Mouse (Mus musculus): ENCODE measurements at regions not wholly inside any gene's neighbourhood (a gene's known extent, or its start where the extent isn't known, plus 50 kb on each side); places are given as distances from the start of the nearest gene placed in this dataset.

- no peak for DNase-seq
Observed at GRCm38 (mm10) chr15:68014605-68015305, 1514.0 kb upstream of the Lrrc6 start.

GRCm38 (mm10) chr15:68011162-68011561, 1510.5 kb upstream of the Lrrc6 start:
- DNase-seq: no peak

DNA sequence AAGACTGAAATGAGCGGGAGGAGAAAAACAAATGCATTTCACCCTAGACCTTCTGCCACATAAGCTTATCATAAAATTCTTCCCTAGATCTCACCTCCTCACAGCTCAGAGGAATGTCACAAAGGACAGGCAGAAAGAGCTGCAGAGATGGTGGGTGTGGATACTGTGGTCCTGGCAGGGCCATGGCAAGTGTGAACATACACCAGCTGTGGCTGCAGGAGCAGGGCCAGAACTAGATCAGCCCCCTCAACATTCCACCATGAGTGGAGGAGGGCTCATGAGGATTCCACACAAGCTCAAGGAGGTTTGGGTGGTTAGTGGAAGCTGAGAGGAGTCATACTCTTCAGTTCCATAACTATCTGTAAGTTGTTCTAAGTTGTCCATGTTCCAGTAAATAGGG, 1509.5 kb upstream of the Lrrc6 start:
- peak; percentile 9 for DNase-seq

DNA sequence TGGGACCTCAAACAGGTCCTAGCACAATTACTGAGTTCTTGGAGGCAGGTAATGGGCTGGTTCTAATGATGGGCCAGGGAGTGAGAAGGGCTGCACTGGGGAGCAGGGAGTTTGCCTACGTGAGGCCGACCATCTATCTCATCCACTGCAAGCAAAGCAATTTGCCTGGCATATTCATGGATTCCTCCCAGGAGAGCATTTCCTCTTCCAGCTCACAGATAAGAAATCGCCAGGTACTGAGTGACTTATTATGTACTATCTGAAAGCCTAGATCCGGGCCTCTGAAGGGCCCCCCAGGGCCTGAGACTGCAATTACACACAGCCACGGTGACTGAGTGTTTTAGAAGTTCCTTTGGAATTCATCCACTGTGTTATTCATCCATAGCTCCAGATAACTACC, 1504.1 kb upstream of the Lrrc6 start:
- DNase-seq: no peak

- DNase-seq: no peak
Observed at GRCm38 (mm10) chr15:67996532-67996931, 1495.8 kb upstream of the Lrrc6 start.

- no peak for DNase-seq
Observed at GRCm38 (mm10) chr15:67989428-67990272, 1488.9 kb upstream of the Lrrc6 start.

- no peak for DNase-seq
Observed at GRCm38 (mm10) chr15:67987941-67988340, 1487.2 kb upstream of the Lrrc6 start.

GRCm38 (mm10) chr15:67983253-67983652, 1482.5 kb upstream of the Lrrc6 start:
- no peak for DNase-seq

DNA sequence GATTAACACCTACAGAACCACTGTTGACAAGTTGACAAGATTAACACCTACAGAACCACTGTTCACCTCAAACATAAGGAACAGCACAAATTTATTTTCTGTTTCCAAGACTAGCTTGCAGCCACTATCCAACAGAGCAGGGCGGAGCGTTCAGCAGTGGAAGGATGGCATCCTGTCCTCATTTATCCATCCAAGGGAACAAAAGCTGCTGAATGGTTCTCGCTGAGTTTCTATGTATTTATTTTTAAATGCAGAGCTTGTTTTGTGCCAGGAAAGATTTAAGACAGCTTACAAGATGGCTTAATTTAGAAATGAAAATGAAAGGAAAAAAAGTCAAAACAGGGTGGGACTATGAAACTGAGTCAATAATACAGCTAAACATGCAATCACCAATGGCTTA, 1481.2 kb upstream of the Lrrc6 start:
- DNase-seq: no peak

GRCm38 (mm10) chr15:67979451-67979850, 1478.7 kb upstream of the Lrrc6 start:
- no peak for DNase-seq

DNA sequence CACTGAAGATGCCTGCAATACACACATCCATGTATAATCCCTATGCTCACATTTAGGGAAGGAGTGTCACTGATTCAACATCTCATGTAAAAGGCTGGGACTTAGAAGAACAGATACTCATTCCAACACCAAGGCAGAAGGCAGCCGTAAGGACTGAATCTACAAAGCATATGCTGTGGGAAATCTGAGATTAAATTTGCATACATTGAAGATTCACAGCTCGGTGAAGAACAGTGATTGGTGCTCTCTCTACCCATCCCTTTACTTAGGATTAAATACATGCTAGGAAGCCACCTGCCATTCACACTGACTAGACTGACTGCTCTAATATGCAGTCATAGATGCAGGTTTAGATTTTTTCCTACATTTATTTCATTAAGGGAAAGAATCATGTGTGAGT, 1476.5 kb upstream of the Lrrc6 start:
- no peak for DNase-seq

DNA sequence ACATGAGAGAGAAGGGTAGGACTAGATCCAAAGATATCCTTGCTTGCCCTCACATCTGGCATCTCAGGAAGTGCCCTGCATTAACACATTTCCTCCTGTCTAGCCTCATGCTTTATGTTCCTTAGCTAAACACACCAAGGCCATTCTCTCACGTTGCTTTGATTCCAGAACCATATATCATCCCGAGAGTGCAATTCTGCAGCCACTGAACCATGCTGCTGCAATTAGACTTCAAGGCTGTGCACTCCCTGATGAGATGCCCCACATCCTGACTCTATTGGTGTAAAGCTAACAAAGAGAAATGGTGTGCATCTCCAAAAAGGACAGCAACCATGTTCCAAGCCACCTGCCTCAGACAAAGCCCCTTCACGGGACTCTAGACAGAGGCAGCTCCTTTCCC, 1471.3 kb upstream of the Lrrc6 start:
- no peak for DNase-seq

- DNase-seq: no peak
Observed at GRCm38 (mm10) chr15:67954216-67954615, 1453.5 kb upstream of the Lrrc6 start.

GRCm38 (mm10) chr15:67950281-67951040, 1449.8 kb upstream of the Lrrc6 start:
- no peak for DNase-seq

GRCm38 (mm10) chr15:67944330-67945082, 1443.8 kb upstream of the Lrrc6 start:
- no peak for DNase-seq

GRCm38 (mm10) chr15:67943046-67943445, 1442.3 kb upstream of the Lrrc6 start:
- no peak for DNase-seq

DNA sequence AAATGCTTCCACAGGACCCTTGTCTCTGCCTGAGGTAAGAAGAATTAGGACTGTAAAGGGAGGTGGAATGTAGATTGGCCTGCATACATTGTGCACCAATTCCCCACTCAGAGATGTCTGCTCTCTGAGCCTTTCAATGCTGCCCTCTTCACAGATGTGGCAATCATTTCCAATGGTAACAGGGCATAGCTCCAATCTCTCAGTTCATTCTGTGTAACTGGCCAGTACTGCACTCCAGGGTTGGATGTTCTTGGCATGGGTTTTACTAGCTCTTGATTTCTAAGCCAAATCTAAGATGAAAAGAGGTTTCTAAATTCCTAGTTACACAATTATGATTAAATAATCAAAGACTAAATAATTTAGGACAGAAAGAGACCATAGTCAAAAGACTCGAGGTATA, 1439.8 kb upstream of the Lrrc6 start:
- no peak for DNase-seq

GRCm38 (mm10) chr15:67924885-67925284, 1424.2 kb upstream of the Lrrc6 start:
- DNase-seq: no peak

DNA sequence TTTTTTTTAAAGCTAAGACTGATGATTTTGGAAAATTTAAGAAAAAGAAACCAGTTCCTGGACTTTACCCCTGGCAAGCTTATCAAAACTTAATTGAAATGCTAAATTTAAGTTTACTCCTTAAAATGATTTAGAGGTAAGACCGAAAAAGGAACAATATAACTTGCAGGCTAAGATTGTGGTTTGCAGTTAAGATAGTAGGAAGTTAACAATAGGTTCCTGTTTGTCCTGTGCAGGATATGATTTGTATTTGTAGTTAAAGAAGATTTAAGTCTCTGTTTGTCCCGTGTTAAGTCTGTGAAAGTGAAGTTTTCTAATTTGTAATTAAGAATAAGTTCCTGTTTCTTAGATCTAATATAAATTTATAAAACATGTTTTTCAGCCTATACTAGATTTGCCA, 1406.3 kb upstream of the Lrrc6 start:
- DNase-seq: no peak

- no peak for DNase-seq
Observed at GRCm38 (mm10) chr15:67905279-67905678, 1404.6 kb upstream of the Lrrc6 start.

DNA sequence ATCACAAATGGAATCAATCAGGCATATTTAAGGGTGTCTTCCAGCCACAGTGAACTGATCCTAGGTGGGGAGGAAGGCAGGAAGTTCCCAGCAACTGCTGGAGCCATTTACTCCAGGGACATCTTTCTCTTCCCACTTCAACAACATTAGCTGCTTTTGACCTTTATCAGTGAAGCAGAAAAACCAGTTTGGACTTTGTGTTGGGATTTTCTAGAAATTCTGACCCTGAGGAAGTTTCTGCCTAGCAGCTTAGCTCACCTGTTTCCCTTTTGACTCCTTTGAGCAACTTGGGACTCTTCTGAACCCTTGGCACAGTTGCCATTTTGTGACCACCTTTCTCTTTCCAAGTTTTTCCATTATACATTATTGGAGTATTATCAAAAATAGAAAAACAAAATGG, 1403.9 kb upstream of the Lrrc6 start:
- no peak for DNase-seq

GRCm38 (mm10) chr15:67902982-67903381, 1402.3 kb upstream of the Lrrc6 start:
- no peak for DNase-seq

DNA sequence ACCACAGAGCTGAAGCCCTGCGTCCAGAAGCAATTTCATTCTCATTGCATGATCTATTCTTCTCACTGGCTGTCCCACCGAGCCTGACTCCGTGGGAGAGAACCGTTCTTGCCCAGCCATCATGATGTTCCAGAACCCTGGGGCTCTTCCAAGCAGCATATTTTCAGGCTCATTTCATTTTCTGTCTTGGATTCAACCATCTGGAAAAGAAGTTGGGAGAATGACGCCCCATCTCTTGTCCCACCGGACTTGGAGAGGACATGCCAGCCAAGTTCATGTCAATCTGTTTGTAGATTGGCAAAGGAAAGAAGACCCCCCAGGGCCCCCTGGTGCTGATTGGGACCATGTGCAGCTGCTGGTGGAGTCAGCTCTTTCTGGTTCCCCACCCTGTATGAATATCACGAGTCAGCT, 1400.5 kb upstream of the Lrrc6 start:
- peak; percentile 41 for DNase-seq
